Mouse (Mus musculus) intestine, embryonic 14.5 days (tissue): Measurements from ENCODE around the gene Dner. TPM values are rescaled to one million over a fixed set of nuclear protein-coding genes. Genes with fewer than 3 reads are reported as not detected.

Experiments used
- ATAC-seq: fragments of 200-750 bp; cut with Nextera tagmentation; replicated peaks from 2 replicates; pipeline ENCODE4 v1.8.0; 2017; ENCODE audit warnings: low read depth, moderate number of reproducible peaks, moderate TSS enrichment, moderate library complexity; ENCODE audit not compliant: low FRiP score, low TSS enrichment
- DNase-seq: peaks from one replicate; pipeline ENCODE4 v3.0.0-alpha.2; 2018; ENCODE audit warnings: low spot score
- H3K27ac ChIP-seq: fragments of 300-500 bp; sonication (generic); 2 replicates; pipeline ENCODE4 v1.5.1; 2014; ENCODE audit warnings: low read depth, mild to moderate bottlenecking, control low read depth
- H3K27me3 ChIP-seq: fragments of 300-500 bp; sonication (generic); replicated peaks from 2 replicates; pipeline ENCODE4 v1.6.1; 2014; ENCODE audit warnings: low read length, control low read depth; ENCODE audit not compliant: control insufficient read depth, insufficient read depth
- H3K36me3 ChIP-seq: fragments of 300-500 bp; sonication (generic); 2 replicates; pipeline ENCODE4 v1.6.1; 2014; ENCODE audit warnings: low read length, control low read depth; ENCODE audit not compliant: control insufficient read depth, insufficient read depth
- H3K4me1 ChIP-seq: fragments of 300-500 bp; sonication (generic); replicated peaks from 2 replicates; pipeline ENCODE4 v1.6.1; 2014; ENCODE audit warnings: low read length, control low read depth, mixed read lengths; ENCODE audit not compliant: control insufficient read depth, insufficient read depth
- H3K4me2 ChIP-seq: fragments of 300-500 bp; sonication (generic); 2 replicates; pipeline ENCODE4 v1.6.1; 2014; ENCODE audit warnings: low read length
- H3K4me3 ChIP-seq: fragments of 300-500 bp; sonication (generic); 2 replicates; pipeline ENCODE4 v1.5.1; 2014; ENCODE audit warnings: low read depth, low read length, control low read depth, mixed read lengths
- H3K9ac ChIP-seq: fragments of 300-500 bp; sonication (generic); 2 replicates; pipeline ENCODE4 v1.6.1; 2014; ENCODE audit warnings: mild to moderate bottlenecking, low read length
- H3K9me3 ChIP-seq: fragments of 300-500 bp; sonication (generic); 2 replicates; pipeline ENCODE4 v1.6.1; 2016; ENCODE audit warnings: low read length, control low read depth; ENCODE audit not compliant: control insufficient read depth
- WGBS: fragments of 180-500 bp; shearing (Covaris S2); extraction: QIAGEN DNeasy Blood & Tissue Kit; methylation state at CpG from one replicate; pipeline ENCODE4 v1.1.7; 2014; 5-methylcytosine and 5-hydroxymethylcytosine counted together
- polyA plus RNA-seq: library from polyadenylated mRNA; unstranded; fragments of >200 nt; fragmentation: Nextera tagmentation; extraction: Ambion mirVana; gene quantifications from 2 replicates; pipeline ENCODE4 v1.2.1, GENCODE M21; 2014

Dner gene
- polyA plus RNA-seq, 1 experiment from 2014 or later, result 4.6 TPM

- Histone ChIP-seq H3K4me3 (no peak overlapping the region), H3K4me2 (no peak overlapping the region), H3K36me3 (no peaks in the 10 kb centered on the region), H3K9me3 (no peaks in the 10 kb centered on the region), H3K9ac (no peak overlapping the region), H3K4me1 (no peaks in the 10 kb centered on the region), H3K27ac (no peak overlapping the region), H3K27me3 (no peaks in the 10 kb centered on the region)
- WGBS, result 71% methylated on average over 3 of the region's 3 CpGs
- ATAC-seq, result no peak
- DNase-seq, result no peak
Measured at GRCm38 (mm10) chr1:84467664-84468063, 228.4 kb downstream of the Dner start.

GRCm38 (mm10) chr1:84464761-84465160 lies 231.3 kb downstream of the Dner start:
- DNase-seq (no peak), ATAC-seq (no peak)
- H3K4me3 ChIP-seq, result no peak overlapping the region
- no peaks in the 10 kb centered on the region for H3K27me3 ChIP-seq
- no peaks in the 10 kb centered on the region for H3K9me3 ChIP-seq
- no peaks in the 10 kb centered on the region for H3K4me1 ChIP-seq
- no peaks in the 10 kb centered on the region for H3K36me3 ChIP-seq
- no peak overlapping the region for H3K4me2 ChIP-seq
- WGBS, result 86% methylated on average over 3 of the region's 3 CpGs
- H3K27ac ChIP-seq, result no peak overlapping the region
- no peak overlapping the region for H3K9ac ChIP-seq

- Histone ChIP-seq H3K27ac (no peak overlapping the region), H3K27me3 (no peaks in the 10 kb centered on the region), H3K4me2 (no peak overlapping the region), H3K36me3 (no peaks in the 10 kb centered on the region), H3K9me3 (no peaks in the 10 kb centered on the region), H3K4me3 (no peak overlapping the region), H3K9ac (no peak overlapping the region), H3K4me1 (no peaks in the 10 kb centered on the region)
- ATAC-seq (no peak), DNase-seq (no peak)
- 93% methylated on average over 5 of the region's 5 CpGs for WGBS
Measured at GRCm38 (mm10) chr1:84463976-84464662, 231.9 kb downstream of the Dner start.

GRCm38 (mm10) chr1:84449566-84450278 lies 246.3 kb downstream of the Dner start:
- no peaks in the 10 kb centered on the region for H3K9me3 ChIP-seq
- H3K9ac ChIP-seq, result no peak overlapping the region
- no peak for DNase-seq
- no peak overlapping the region for H3K4me3 ChIP-seq
- 87% methylated on average over 10 of the region's 10 CpGs for WGBS
- no peaks in the 10 kb centered on the region for H3K36me3 ChIP-seq
- H3K4me2 ChIP-seq, result no peak overlapping the region
- H3K4me1 ChIP-seq, result no peaks in the 10 kb centered on the region
- no peak overlapping the region for H3K27ac ChIP-seq
- no peaks in the 10 kb centered on the region for H3K27me3 ChIP-seq
- ATAC-seq, result no peak

- Histone ChIP-seq H3K27ac (no peak overlapping the region), H3K27me3 (no peaks in the 10 kb centered on the region), H3K4me2 (no peak overlapping the region), H3K4me1 (no peaks in the 10 kb centered on the region), H3K4me3 (no peak overlapping the region), H3K9me3 (no peaks in the 10 kb centered on the region), H3K36me3 (no peaks in the 10 kb centered on the region), H3K9ac (no peak overlapping the region)
- no peak for ATAC-seq
- 66% methylated on average over 3 of the region's 3 CpGs for WGBS
- DNase-seq, result no peak
Measured at GRCm38 (mm10) chr1:84443640-84444039, 252.4 kb downstream of the Dner start.

- no peak overlapping the region for H3K27ac ChIP-seq
- WGBS, result 91% methylated on average over 5 of the region's 5 CpGs
- ATAC-seq, result no peak
Measured at GRCm38 (mm10) chr1:84443050-84443449, 253.0 kb downstream of the Dner start.

GRCm38 (mm10) chr1:84441419-84441818 lies 254.6 kb downstream of the Dner start:
- Histone ChIP-seq H3K36me3 (no peaks in the 10 kb centered on the region), H3K4me1 (no peaks in the 10 kb centered on the region), H3K9me3 (no peaks in the 10 kb centered on the region), H3K4me3 (no peak overlapping the region), H3K27ac (no peak overlapping the region), H3K4me2 (no peak overlapping the region), H3K27me3 (no peaks in the 10 kb centered on the region), H3K9ac (no peak overlapping the region)
- ATAC-seq (no peak), DNase-seq (no peak)
- 87% methylated on average over 3 of the region's 3 CpGs for WGBS

More at GRCm38 (mm10) chr1:84443050-84443449, 253.0 kb downstream of the Dner start:
- no peaks in the 10 kb centered on the region for H3K9me3 ChIP-seq
- H3K9ac ChIP-seq, result no peak overlapping the region
- H3K4me3 ChIP-seq, result no peak overlapping the region
- no peaks in the 10 kb centered on the region for H3K27me3 ChIP-seq
- no peak overlapping the region for H3K4me2 ChIP-seq
- no peaks in the 10 kb centered on the region for H3K36me3 ChIP-seq
- H3K4me1 ChIP-seq, result no peaks in the 10 kb centered on the region
- DNase-seq, result no peak

GRCm38 (mm10) chr1:84437565-84437964 lies 258.5 kb downstream of the Dner start:
- Histone ChIP-seq H3K4me2 (no peak overlapping the region), H3K9me3 (no peaks in the 10 kb centered on the region), H3K36me3 (no peaks in the 10 kb centered on the region), H3K4me3 (no peak overlapping the region), H3K27me3 (no peaks in the 10 kb centered on the region), H3K4me1 (no peaks in the 10 kb centered on the region), H3K27ac (no peak overlapping the region), H3K9ac (no peak overlapping the region)
- ATAC-seq, result no peak
- DNase-seq, result no peak

GRCm38 (mm10) chr1:84436281-84436680 lies 259.7 kb downstream of the Dner start:
- no peak overlapping the region for H3K9ac ChIP-seq
- WGBS, result 74% methylated on average over 1 of the region's 1 CpGs
- H3K4me2 ChIP-seq, result no peak overlapping the region
- DNase-seq (peak; percentile 29), ATAC-seq (no peak)
- H3K9me3 ChIP-seq, result no peaks in the 10 kb centered on the region
- no peak overlapping the region for H3K27ac ChIP-seq
- no peaks in the 10 kb centered on the region for H3K36me3 ChIP-seq
- no peaks in the 10 kb centered on the region for H3K27me3 ChIP-seq
- H3K4me1 ChIP-seq, result no peaks in the 10 kb centered on the region
- no peak overlapping the region for H3K4me3 ChIP-seq
